Mouse (Mus musculus): ENCODE data around the gene Dmbx1. TPM values are rescaled to one million over a fixed set of nuclear protein-coding genes. Genes with fewer than 3 reads are reported as not detected.

Dmbx1 gene
- total and polyA plus RNA-seq, 3 experiments = 0.19 to 2.3 TPM; not detected in 1

DNA sequence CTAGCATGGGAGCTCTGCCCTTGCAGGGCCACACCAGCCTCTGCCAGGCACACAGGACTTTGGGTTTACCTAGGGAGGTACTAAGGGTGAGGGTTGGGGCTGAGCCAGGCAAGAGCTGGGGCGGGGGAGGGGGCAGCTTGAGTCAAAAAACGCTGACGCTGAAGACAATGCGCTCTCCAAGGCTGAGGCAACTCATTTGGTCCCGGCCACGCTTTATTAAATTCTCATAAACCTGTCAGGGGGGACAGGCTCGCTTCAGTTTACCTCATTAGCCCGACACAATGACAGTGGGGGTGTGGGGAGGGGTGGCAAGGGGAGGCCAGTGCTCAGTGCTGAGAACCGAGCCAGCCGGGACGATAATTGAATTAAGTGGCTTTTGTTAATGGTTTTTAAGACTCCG lies 35.4 kb downstream of the Dmbx1 start:
- no peaks in the 10 kb centered on the region for H3K9me3 ChIP-seq (replicated peaks; ENCODE audit: insufficient read depth, low read length)
- H3K4me1 ChIP-seq (ENCODE audit: control insufficient read depth in 1 of 2, insufficient read depth in 2 of 2, low read length in 2 of 2) = peaks cover 0 to 7% of the 10 kb centered on the region in 2 experiments; a peak in 1 of 4 replicates
- TF ChIP-seq POLR2AphosphoS5 (IDR thresholded peaks at IDR 0.05; ENCODE audit: borderline replicate concordance, low read depth, low read length) (no peak), POLR2AphosphoS2 (IDR thresholded peaks at IDR 0.05; ENCODE audit: low read length) (no peak), SIN3A (IDR thresholded peaks at IDR 0.05; ENCODE audit: low read length) (no peak), E2F4 (IDR thresholded peaks at IDR 0.05; ENCODE audit: borderline replicate concordance, low read depth, low read length) (no peak), MXI1 (IDR thresholded peaks at IDR 0.05; ENCODE audit: low read depth, low read length) (no peak)
- H3K27me3 ChIP-seq (ENCODE audit: control insufficient read depth in 1 of 2, insufficient read depth in 2 of 2, low read length in 2 of 2) = no peaks in the 10 kb centered on the region; a peak in 1 of 4 replicates
- no peak for DNase-seq (ENCODE audit: low read depth, low spot score)
- H3K36me3 ChIP-seq (ENCODE audit: control insufficient read depth in 1 of 2, insufficient read depth in 2 of 2, low read length in 2 of 2) = peaks cover 0 to 2% of the 10 kb centered on the region in 2 experiments; a peak in 1 of 4 replicates
- no peak overlapping the region for H3K9ac ChIP-seq (ENCODE audit: control insufficient read depth, low read depth, low read length, poor library complexity, severe bottlenecking)
- H3K4me3 ChIP-seq (ENCODE audit: control insufficient read depth in 1 of 2, insufficient read depth in 1 of 2, low read depth in 2 of 2, low read length in 2 of 2) = no peak overlapping the region
- H3K27ac ChIP-seq (ENCODE audit: control insufficient read depth, low read depth, low read length) = no peak overlapping the region
- no peaks in the 10 kb centered on the region for H3K79me2 ChIP-seq (ENCODE audit: control insufficient read depth, insufficient read depth, low read length, poor library complexity)

- H3K36me3 ChIP-seq (ENCODE audit: control insufficient read depth in 1 of 2, insufficient read depth in 2 of 2, low read length in 2 of 2) = no peaks in the 10 kb centered on the region
- H3K4me1 ChIP-seq (ENCODE audit: control insufficient read depth in 1 of 2, insufficient read depth in 2 of 2, low read length in 2 of 2) = peaks cover 0 to 2% of the 10 kb centered on the region in 2 experiments; a peak in 1 of 4 replicates
- TF ChIP-seq ZNF384 (IDR thresholded peaks at IDR 0.05; ENCODE audit: low read depth, low read length) = peak; percentile 99
- no peak for TF ChIP-seq MAX (IDR thresholded peaks at IDR 0.05; ENCODE audit: low read length)
- no peak for TF ChIP-seq NRF1 (IDR thresholded peaks at IDR 0.05; ENCODE audit: insufficient read depth, low read depth, low read length, poor library complexity, severe bottlenecking)
- TF ChIP-seq SIN3A (IDR thresholded peaks at IDR 0.05; ENCODE audit: low read length) = peak; percentile 50
- TF ChIP-seq RAD21 (IDR thresholded peaks at IDR 0.05; ENCODE audit: low read depth, low read length) = peak; percentile 97
- 0 out of 2 replicates have a peak, but pooled peaks have one; percentile 28 for TF ChIP-seq ELF1 (IDR thresholded peaks at IDR 0.05; ENCODE audit: low read depth, low read length)
- no peak for TF ChIP-seq MYB (IDR thresholded peaks at IDR 0.05; ENCODE audit: low read depth, low read length)
- peak; percentile 81; the same call in 1 of the 2 replicates for TF ChIP-seq ZKSCAN1 (IDR thresholded peaks at IDR 0.05; ENCODE audit: low read depth, low read length)
- TF ChIP-seq CTCF (IDR thresholded peaks at IDR 0.05 in 2 of 3, conservative IDR thresholded peaks at IDR 0.05 in 1 of 3; ENCODE audit: control insufficient read depth in 1 of 3, insufficient read depth in 1 of 3, low read depth in 2 of 3, low read length in 3 of 3, poor library complexity in 1 of 3, severe bottlenecking in 1 of 3) = peak; percentile 70 to 89 (median 73)
- TF ChIP-seq ZC3H11A (IDR thresholded peaks at IDR 0.05; ENCODE audit: low read depth, low read length) = peak; percentile 92
- 0 out of 2 replicates have a peak, but pooled peaks have one; percentile 34 for TF ChIP-seq MAZ (IDR thresholded peaks at IDR 0.05; ENCODE audit: low read depth, low read length)
- TF ChIP-seq SMC3 (IDR thresholded peaks at IDR 0.05; ENCODE audit: low read depth, low read length) = peak; percentile 94
- no peak overlapping the region for H3K27ac ChIP-seq (ENCODE audit: control insufficient read depth, low read depth, low read length)
- no peak overlapping the region for H3K4me3 ChIP-seq (ENCODE audit: control insufficient read depth in 1 of 2, insufficient read depth in 1 of 2, low read depth in 2 of 2, low read length in 2 of 2)
- peak; percentile 73 for DNase-seq (ENCODE audit: low read depth, low spot score)
- H3K27me3 ChIP-seq (ENCODE audit: control insufficient read depth in 1 of 2, insufficient read depth in 2 of 2, low read length in 2 of 2) = no peaks in the 10 kb centered on the region; a peak in 1 of 4 replicates
- no peaks in the 10 kb centered on the region for H3K79me2 ChIP-seq (ENCODE audit: control insufficient read depth, insufficient read depth, low read length, poor library complexity)
- no peaks in the 10 kb centered on the region for H3K9me3 ChIP-seq (replicated peaks; ENCODE audit: insufficient read depth, low read length)
- no peak overlapping the region for H3K9ac ChIP-seq (ENCODE audit: control insufficient read depth, low read depth, low read length, poor library complexity, severe bottlenecking)
Measured at GRCm38 (mm10) chr4:115902816-115903215, 36.9 kb downstream of the Dmbx1 start.
